Mouse (Mus musculus): ENCODE data around the gene Acbd5. TPM values are rescaled to one million over a fixed set of nuclear protein-coding genes. Genes with fewer than 3 reads are reported as not detected.
A peak's percentile ranks its signal among the peaks of the same experiment; 100 is the strongest.

The Acbd5 gene
- 26.1 and 27.4 TPM in 2 replicates for polyA plus RNA-seq (2014; fragmentation: Nextera tagmentation; extraction: Ambion mirVana)

DNA sequence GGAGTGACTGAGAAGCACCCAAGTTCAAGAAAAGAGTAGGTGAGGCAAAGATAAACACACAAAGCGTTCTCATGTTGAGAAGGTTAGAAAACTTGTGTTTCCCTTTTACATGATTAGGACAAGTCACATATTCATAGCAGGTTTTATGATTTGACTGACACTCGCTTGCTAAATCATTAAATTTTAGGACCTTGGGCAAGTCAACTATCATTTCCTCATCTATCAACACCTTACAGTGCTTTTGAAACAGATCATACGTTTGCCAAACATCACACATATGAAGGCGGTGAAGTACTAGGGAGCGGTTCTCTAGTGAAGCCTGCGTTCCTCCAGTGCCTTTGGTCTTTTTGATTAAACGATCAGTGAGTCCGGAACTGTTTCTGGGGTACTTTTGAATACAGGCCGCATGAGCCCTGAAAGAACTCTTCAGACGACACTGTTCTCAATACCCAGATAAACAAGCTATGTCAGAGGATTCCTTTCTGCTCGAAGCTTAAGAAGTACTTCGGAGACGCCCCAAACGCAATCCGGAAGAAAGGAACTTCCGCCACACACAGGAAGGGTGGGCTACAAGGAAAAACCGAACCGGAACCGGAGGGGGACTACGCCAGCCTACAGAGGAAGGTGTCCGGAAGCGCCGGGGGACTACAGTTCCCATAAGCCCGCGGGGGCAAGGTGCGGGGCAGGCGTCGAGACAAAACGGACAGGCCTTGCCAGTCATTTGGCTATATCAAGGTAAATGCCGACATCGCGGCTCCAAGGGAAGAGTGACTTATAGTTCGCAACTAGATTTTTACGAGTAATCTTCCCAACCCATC, at the start of gene Acbd5:
Acbd5 (plus strand) TSS at position 616 of the 818 bp plus-strand sequence.
- Histone ChIP-seq H3K36me3 (replicated peaks; ENCODE audit: control insufficient read depth, insufficient read depth, low read depth, low read length) (no peaks in the 10 kb centered on the region), H3K9ac (replicated peaks; ENCODE audit: low read length) (peak within 1 kb of the TSS; percentile 63), H3K27me3 (ENCODE audit: control insufficient read depth, insufficient read depth, low read length) (no peaks in the 10 kb centered on the region), H3K4me3 (ENCODE audit: low read depth, low read length) (peak within 1 kb of the TSS; percentile 51), H3K27ac (replicated peaks; ENCODE audit: low read depth, low read length) (peak within 1 kb of the TSS; percentile 80), H3K4me1 (ENCODE audit: control insufficient read depth, insufficient read depth, low read length) (no peaks in the 10 kb centered on the region), H3K9me3 (replicated peaks; ENCODE audit: control insufficient read depth, low read length) (no peaks in the 10 kb centered on the region), H3K4me2 (ENCODE audit: low read depth, low read length) (peak within 1 kb of the TSS; percentile 78)
- ATAC-seq (replicated peaks; ENCODE audit: insufficient number of reproducible peaks, low FRiP score, low TSS enrichment, low read depth), result peak; percentile 93
- WGBS, result 3% methylated on average over 34 of the region's 34 CpGs
- DNase-seq (ENCODE audit: low spot score), result peak; percentile 98

DNA sequence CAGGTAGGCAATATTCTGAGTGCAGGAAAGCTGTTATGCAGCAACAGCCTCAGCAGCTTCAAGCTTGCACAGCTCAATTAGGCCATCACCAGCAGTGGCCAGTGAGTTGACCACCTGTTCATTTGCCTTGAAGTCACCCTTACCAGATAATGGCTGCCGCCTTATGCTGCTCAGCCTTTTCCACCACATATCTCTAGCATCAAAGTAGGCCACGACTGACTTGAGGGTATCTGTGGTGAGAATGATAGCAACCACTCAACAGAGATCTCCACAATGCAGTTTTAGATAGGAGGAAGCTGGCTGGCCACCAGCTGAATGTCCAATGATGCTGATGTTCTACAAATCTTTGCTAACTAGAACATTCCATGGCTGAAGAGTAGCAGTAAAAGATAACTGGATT, 48.8 kb upstream of the Acbd5 start:
- WGBS, result 92% methylated on average over 2 of the region's 2 CpGs
- Histone ChIP-seq H3K27me3 (ENCODE audit: control insufficient read depth, insufficient read depth, low read length) (no peaks in the 10 kb centered on the region), H3K36me3 (replicated peaks; ENCODE audit: control insufficient read depth, insufficient read depth, low read depth, low read length) (no peaks in the 10 kb centered on the region), H3K4me3 (ENCODE audit: low read depth, low read length) (no peak overlapping the region), H3K4me2 (ENCODE audit: low read depth, low read length) (no peak overlapping the region), H3K9me3 (replicated peaks; ENCODE audit: control insufficient read depth, low read length) (no peaks in the 10 kb centered on the region), H3K27ac (replicated peaks; ENCODE audit: low read depth, low read length) (no peak overlapping the region), H3K4me1 (ENCODE audit: control insufficient read depth, insufficient read depth, low read length) (no peaks in the 10 kb centered on the region), H3K9ac (replicated peaks; ENCODE audit: low read length) (no peak overlapping the region)
- DNase-seq (ENCODE audit: low spot score), result no peak
- no peak for ATAC-seq (replicated peaks; ENCODE audit: insufficient number of reproducible peaks, low FRiP score, low TSS enrichment, low read depth)

DNA sequence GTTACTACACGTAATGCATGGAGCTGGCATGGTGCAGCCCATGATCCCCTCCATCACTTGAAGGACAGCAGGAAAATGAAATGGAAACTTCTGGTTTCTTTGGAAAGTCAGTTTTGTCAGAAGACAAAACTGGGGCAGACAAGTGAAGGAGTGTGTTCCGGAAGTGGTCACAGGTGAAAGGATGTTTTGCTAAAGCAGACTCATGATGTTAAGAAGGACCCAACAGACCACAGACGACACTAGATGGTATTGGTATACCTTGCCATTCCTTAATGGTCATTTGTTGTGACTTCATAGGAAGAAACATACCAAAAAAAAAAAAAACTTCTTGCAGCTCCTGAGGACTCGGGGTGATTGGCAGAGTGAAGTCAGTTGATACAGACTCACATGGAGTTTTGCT, 46.6 kb upstream of the Acbd5 start:
- Histone ChIP-seq H3K27ac (replicated peaks; ENCODE audit: low read depth, low read length) (no peak overlapping the region), H3K4me1 (ENCODE audit: control insufficient read depth, insufficient read depth, low read length) (no peaks in the 10 kb centered on the region), H3K36me3 (replicated peaks; ENCODE audit: control insufficient read depth, insufficient read depth, low read depth, low read length) (no peaks in the 10 kb centered on the region), H3K9ac (replicated peaks; ENCODE audit: low read length) (no peak overlapping the region), H3K4me3 (ENCODE audit: low read depth, low read length) (no peak overlapping the region), H3K9me3 (replicated peaks; ENCODE audit: control insufficient read depth, low read length) (no peaks in the 10 kb centered on the region), H3K4me2 (ENCODE audit: low read depth, low read length) (no peak overlapping the region), H3K27me3 (ENCODE audit: control insufficient read depth, insufficient read depth, low read length) (no peaks in the 10 kb centered on the region)
- DNase-seq (ENCODE audit: low spot score) (no peak), ATAC-seq (replicated peaks; ENCODE audit: insufficient number of reproducible peaks, low FRiP score, low TSS enrichment, low read depth) (no peak)
- WGBS, result 90% methylated on average over 4 of the region's 4 CpGs

DNA sequence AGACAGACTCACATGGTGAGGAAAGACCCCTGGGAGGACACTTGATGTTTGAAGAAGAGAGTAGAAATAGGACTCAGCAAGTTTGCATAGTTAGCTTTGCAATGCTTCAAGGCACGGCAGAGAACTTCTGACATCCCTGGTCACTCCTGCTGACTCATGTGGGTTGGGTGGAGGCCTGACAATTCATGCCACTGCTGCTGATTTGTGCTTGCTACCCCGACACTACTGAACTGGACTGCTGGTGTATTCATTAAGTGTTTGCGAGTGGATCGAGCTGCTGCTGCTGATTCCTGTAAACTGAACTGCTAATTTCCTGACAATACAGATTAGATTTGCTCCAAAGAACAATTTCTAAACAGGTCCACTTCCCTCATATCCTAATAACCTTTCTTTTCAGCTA, 46.2 kb upstream of the Acbd5 start:
- DNase-seq (ENCODE audit: low spot score), result no peak
- Histone ChIP-seq H3K4me1 (ENCODE audit: control insufficient read depth, insufficient read depth, low read length) (no peaks in the 10 kb centered on the region), H3K4me3 (ENCODE audit: low read depth, low read length) (no peak overlapping the region), H3K27me3 (ENCODE audit: control insufficient read depth, insufficient read depth, low read length) (no peaks in the 10 kb centered on the region), H3K9me3 (replicated peaks; ENCODE audit: control insufficient read depth, low read length) (no peaks in the 10 kb centered on the region), H3K36me3 (replicated peaks; ENCODE audit: control insufficient read depth, insufficient read depth, low read depth, low read length) (no peaks in the 10 kb centered on the region), H3K9ac (replicated peaks; ENCODE audit: low read length) (no peak overlapping the region), H3K4me2 (ENCODE audit: low read depth, low read length) (no peak overlapping the region), H3K27ac (replicated peaks; ENCODE audit: low read depth, low read length) (no peak overlapping the region)
- ATAC-seq (replicated peaks; ENCODE audit: insufficient number of reproducible peaks, low FRiP score, low TSS enrichment, low read depth), result no peak
- 77% methylated on average over 4 of the region's 4 CpGs for WGBS

DNA sequence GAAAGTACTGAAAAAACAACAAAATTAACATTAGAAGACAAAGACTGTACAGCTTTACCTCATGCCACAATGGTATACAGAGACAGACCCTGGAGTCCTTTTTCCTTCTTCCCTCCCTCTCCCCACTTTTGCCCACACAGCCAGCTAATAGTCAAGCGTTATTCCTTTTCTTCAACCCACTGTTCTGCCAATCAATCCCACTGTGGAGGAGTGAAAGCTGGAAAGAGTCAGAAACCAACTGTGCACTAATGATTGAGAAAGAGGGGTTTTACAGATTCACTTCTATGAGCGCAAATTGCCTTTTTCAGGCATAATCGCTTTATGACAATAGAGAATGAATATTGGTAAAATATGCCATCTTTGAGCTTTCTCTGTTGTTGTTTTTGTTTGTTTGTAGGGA, 44.9 kb upstream of the Acbd5 start:
- no peak overlapping the region for H3K9ac ChIP-seq (replicated peaks; ENCODE audit: low read length)
- H3K9me3 ChIP-seq (replicated peaks; ENCODE audit: control insufficient read depth, low read length), result no peaks in the 10 kb centered on the region
- H3K27me3 ChIP-seq (ENCODE audit: control insufficient read depth, insufficient read depth, low read length), result no peaks in the 10 kb centered on the region
- no peak overlapping the region for H3K4me3 ChIP-seq (ENCODE audit: low read depth, low read length)
- no peaks in the 10 kb centered on the region for H3K4me1 ChIP-seq (ENCODE audit: control insufficient read depth, insufficient read depth, low read length)
- no peak overlapping the region for H3K4me2 ChIP-seq (ENCODE audit: low read depth, low read length)
- no peak for ATAC-seq (replicated peaks; ENCODE audit: insufficient number of reproducible peaks, low FRiP score, low TSS enrichment, low read depth)
- WGBS, result 92% methylated on average over 3 of the region's 3 CpGs
- DNase-seq (ENCODE audit: low spot score), result no peak
- H3K36me3 ChIP-seq (replicated peaks; ENCODE audit: control insufficient read depth, insufficient read depth, low read depth, low read length), result no peaks in the 10 kb centered on the region
- H3K27ac ChIP-seq (replicated peaks; ENCODE audit: low read depth, low read length), result no peak overlapping the region

DNA sequence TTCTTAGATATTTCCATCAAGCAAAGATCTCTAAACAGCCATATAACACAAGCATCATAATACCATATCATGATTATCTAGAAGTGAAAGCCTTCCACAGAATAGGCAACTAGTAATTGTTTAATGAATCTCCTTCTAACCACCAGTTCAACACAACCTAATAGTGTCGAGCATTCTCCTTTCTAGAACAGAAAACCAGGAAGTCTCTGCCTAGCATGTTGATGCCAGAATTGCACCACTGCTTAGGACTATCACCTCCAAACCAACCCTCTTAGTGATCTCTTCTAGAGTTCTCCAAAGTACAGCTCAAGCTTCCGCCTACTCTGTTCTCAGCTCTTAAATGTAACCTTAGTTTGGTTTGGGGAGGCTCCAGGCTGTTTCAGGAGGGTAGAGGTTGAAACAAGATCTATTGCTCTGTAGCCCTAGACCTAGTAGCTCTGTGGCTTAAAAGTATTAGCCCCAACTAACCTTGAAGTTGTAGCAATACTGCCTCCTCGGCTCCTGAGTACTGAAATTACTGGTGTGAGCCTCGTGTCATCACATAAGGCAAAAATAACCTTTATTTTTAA, 44.2 kb upstream of the Acbd5 start:
- DNase-seq (ENCODE audit: low spot score) (no peak), ATAC-seq (replicated peaks; ENCODE audit: insufficient number of reproducible peaks, low FRiP score, low TSS enrichment, low read depth) (no peak)
- Histone ChIP-seq H3K9ac (replicated peaks; ENCODE audit: low read length) (no peak overlapping the region), H3K27ac (replicated peaks; ENCODE audit: low read depth, low read length) (no peak overlapping the region), H3K27me3 (ENCODE audit: control insufficient read depth, insufficient read depth, low read length) (no peaks in the 10 kb centered on the region), H3K4me1 (ENCODE audit: control insufficient read depth, insufficient read depth, low read length) (no peaks in the 10 kb centered on the region), H3K9me3 (replicated peaks; ENCODE audit: control insufficient read depth, low read length) (no peaks in the 10 kb centered on the region), H3K4me2 (ENCODE audit: low read depth, low read length) (no peak overlapping the region), H3K36me3 (replicated peaks; ENCODE audit: control insufficient read depth, insufficient read depth, low read depth, low read length) (no peaks in the 10 kb centered on the region), H3K4me3 (ENCODE audit: low read depth, low read length) (no peak overlapping the region)
- 93% methylated on average over 4 of the region's 4 CpGs for WGBS

DNA sequence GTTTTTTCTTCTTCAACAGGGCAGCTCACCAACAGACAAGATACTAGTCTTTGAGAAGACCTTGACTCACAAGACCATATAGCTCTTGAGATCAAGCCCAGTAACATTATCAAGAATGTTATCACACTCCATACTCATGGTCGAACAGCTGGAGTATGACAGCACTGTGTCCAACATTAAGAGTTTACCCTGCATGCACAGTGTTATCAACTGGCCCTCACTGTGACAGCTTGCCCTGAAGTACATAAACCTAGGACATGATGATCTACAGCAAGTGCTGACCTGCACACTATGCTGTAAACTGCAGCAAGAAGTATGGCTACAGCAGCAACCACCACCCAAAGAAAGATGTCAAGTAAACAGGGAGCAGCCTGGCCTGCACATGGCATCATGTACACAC, 41.6 kb upstream of the Acbd5 start:
- H3K27me3 ChIP-seq (ENCODE audit: control insufficient read depth, insufficient read depth, low read length), result no peaks in the 10 kb centered on the region
- H3K4me1 ChIP-seq (ENCODE audit: control insufficient read depth, insufficient read depth, low read length), result no peaks in the 10 kb centered on the region
- H3K36me3 ChIP-seq (replicated peaks; ENCODE audit: control insufficient read depth, insufficient read depth, low read depth, low read length), result no peaks in the 10 kb centered on the region
- H3K9me3 ChIP-seq (replicated peaks; ENCODE audit: control insufficient read depth, low read length), result no peaks in the 10 kb centered on the region
- ATAC-seq (replicated peaks; ENCODE audit: insufficient number of reproducible peaks, low FRiP score, low TSS enrichment, low read depth) (no peak), DNase-seq (ENCODE audit: low spot score) (no peak)
- 100% methylated on average over 1 of the region's 1 CpGs for WGBS
- no peak overlapping the region for H3K4me2 ChIP-seq (ENCODE audit: low read depth, low read length)
- no peak overlapping the region for H3K9ac ChIP-seq (replicated peaks; ENCODE audit: low read length)
- no peak overlapping the region for H3K27ac ChIP-seq (replicated peaks; ENCODE audit: low read depth, low read length)
- H3K4me3 ChIP-seq (ENCODE audit: low read depth, low read length), result no peak overlapping the region

DNA sequence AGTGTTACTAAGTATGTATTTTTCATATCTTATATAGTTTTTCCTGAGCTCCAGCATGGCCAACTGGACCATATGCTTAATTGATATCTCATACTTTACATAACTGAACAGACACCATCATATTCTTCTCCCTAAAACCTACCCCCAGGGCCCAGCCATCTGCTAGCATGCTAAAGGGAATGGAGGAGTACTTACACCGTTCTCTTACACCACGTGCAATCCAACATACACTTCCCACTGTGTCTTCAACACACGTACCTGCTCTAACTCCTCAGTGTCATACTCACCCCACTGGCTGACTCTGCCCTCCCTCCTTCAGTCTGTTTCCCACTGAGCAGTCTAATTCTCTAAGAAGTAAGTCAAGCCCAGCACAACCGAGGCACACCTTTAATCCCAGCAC, 39.1 kb upstream of the Acbd5 start:
- Histone ChIP-seq H3K27ac (replicated peaks; ENCODE audit: low read depth, low read length) (no peak overlapping the region), H3K9ac (replicated peaks; ENCODE audit: low read length) (no peak overlapping the region), H3K27me3 (ENCODE audit: control insufficient read depth, insufficient read depth, low read length) (no peaks in the 10 kb centered on the region), H3K4me1 (ENCODE audit: control insufficient read depth, insufficient read depth, low read length) (no peaks in the 10 kb centered on the region), H3K4me3 (ENCODE audit: low read depth, low read length) (no peak overlapping the region), H3K9me3 (replicated peaks; ENCODE audit: control insufficient read depth, low read length) (no peaks in the 10 kb centered on the region), H3K4me2 (ENCODE audit: low read depth, low read length) (no peak overlapping the region), H3K36me3 (replicated peaks; ENCODE audit: control insufficient read depth, insufficient read depth, low read depth, low read length) (no peaks in the 10 kb centered on the region; the same call in 1 of the 2 replicates)
- 87% methylated on average over 4 of the region's 4 CpGs for WGBS
- no peak for DNase-seq (ENCODE audit: low spot score)
- no peak for ATAC-seq (replicated peaks; ENCODE audit: insufficient number of reproducible peaks, low FRiP score, low TSS enrichment, low read depth)
